In genomic region chr9:65304300-65304699, GRCm38 (mm10) we compare ENCODE assay signal across 23 mouse cellular contexts. TPM values are rescaled to one million over a fixed set of nuclear protein-coding genes. Genes with fewer than 3 reads are reported as not detected.
DNase-seq lines count a peak whose midpoint lies in the region; ATAC-seq and TF ChIP-seq lines count a peak whose summit lies in the region.
"Had no signal": no experiment of that assay in that cellular context is flagged by ENCODE, and none has a peak within 500 bp of the region (broad histone marks: within the 10 kb centered on the region; RNA-seq: fewer than 3 reads in every experiment).

No protein-coding gene starts in this region.

- H3K9me3 ChIP-seq in kidney, embryonic 15.5 days (replicated peaks), result no peaks in the 10 kb centered on the region
- no peaks in the 10 kb centered on the region for H3K9me3 ChIP-seq in liver, postnatal 0 days (ENCODE audit: low read length)
- no peaks in the 10 kb centered on the region for H3K9me3 ChIP-seq in liver, embryonic 11.5 days (ENCODE audit: control insufficient read depth, low read length)
- H3K9me3 ChIP-seq: forebrain, embryonic 10.5 days; heart, embryonic 13.5 days; limb, embryonic 13.5 days; midbrain, embryonic 13.5 days had no signal

- peak; percentile 53 to 72 for DNase-seq in kidney, adult 8-10 months
- DNase-seq in liver, postnatal 0 days, result no peak
- no peak for DNase-seq in liver, embryonic 11.5 days (ENCODE audit: low spot score)
- DNase-seq in kidney, postnatal 14 days, result peak; percentile 76
- no peak for DNase-seq in frontal cortex, adult 2 months (ENCODE audit: extremely low spot score in 1 of 2, low spot score in 1 of 2)
- DNase-seq in frontal cortex, postnatal 36 days (ENCODE audit: low spot score in 2 of 2), result no peak
- DNase-seq: adrenal gland, postnatal 10 days; cerebellum, adult 18-20 months; cerebellum, postnatal 14 days; forebrain, postnatal 0 days; heart, postnatal 14 days; lung, postnatal 14 days; right cerebral cortex, postnatal 25 days; thymus, postnatal 14 days had no signal

- TF ChIP-seq EP300 in liver, postnatal 0 days (IDR thresholded peaks at IDR 0.05; ENCODE audit: low read depth), result peak; percentile 66

- no peaks in the 10 kb centered on the region for H3K4me1 ChIP-seq in kidney, embryonic 15.5 days
- peaks cover 12% of the 10 kb centered on the region for H3K4me1 ChIP-seq in liver, postnatal 0 days (ENCODE audit: insufficient read depth)
- H3K4me1 ChIP-seq in liver, embryonic 11.5 days (replicated peaks; ENCODE audit: control insufficient read depth, insufficient read depth, low read length), result no peaks in the 10 kb centered on the region
- H3K4me1 ChIP-seq: forebrain, embryonic 10.5 days; limb, embryonic 13.5 days; midbrain, embryonic 13.5 days had no signal

- 56% methylated on average over 4 of the region's 4 CpGs for WGBS in kidney, embryonic 15.5 days
- 67% methylated on average over 4 of the region's 4 CpGs for WGBS in liver, postnatal 0 days (ENCODE audit: insufficient replicate concordance)
- 86% methylated on average over 4 of the region's 4 CpGs for WGBS in liver, embryonic 11.5 days

- no peak for TF ChIP-seq CTCF in liver, postnatal 0 days (IDR thresholded peaks at IDR 0.05; ENCODE audit: low read depth)

- H3K36me3 ChIP-seq in kidney, embryonic 15.5 days, result peaks cover 85% of the 10 kb centered on the region
- peaks cover 61% of the 10 kb centered on the region for H3K36me3 ChIP-seq in liver, postnatal 0 days (replicated peaks; ENCODE audit: insufficient read depth, low read length)
- H3K36me3 ChIP-seq in liver, embryonic 11.5 days (ENCODE audit: control insufficient read depth, insufficient read depth, low read length), result peaks cover 27% of the 10 kb centered on the region; the same call in 1 of the 2 replicates

- H3K4me2 ChIP-seq in kidney, embryonic 15.5 days, result no peak overlapping the region
- H3K4me2 ChIP-seq in liver, postnatal 0 days (ENCODE audit: low read depth, low read length), result no peak overlapping the region
- H3K4me2 ChIP-seq in liver, embryonic 11.5 days, result no peak overlapping the region
- H3K4me2 ChIP-seq: heart, embryonic 13.5 days; limb, embryonic 13.5 days; midbrain, embryonic 13.5 days had no signal

- no peak overlapping the region for H3K27ac ChIP-seq in kidney, embryonic 15.5 days
- peak overlapping the region; percentile 89 for H3K27ac ChIP-seq in liver, postnatal 0 days (ENCODE audit: low read depth)
- H3K27ac ChIP-seq in liver, embryonic 11.5 days (ENCODE audit: low read depth, low read length), result no peak overlapping the region
- H3K27ac ChIP-seq: forebrain, embryonic 10.5 days; heart, embryonic 13.5 days; hindbrain, postnatal 0 days; limb, embryonic 13.5 days; midbrain, embryonic 13.5 days had no signal

- no peak overlapping the region for H3K4me3 ChIP-seq in kidney, embryonic 15.5 days (replicated peaks)
- no peak overlapping the region for H3K4me3 ChIP-seq in liver, postnatal 0 days (ENCODE audit: low read depth, low read length)
- no peak overlapping the region for H3K4me3 ChIP-seq in liver, embryonic 11.5 days (ENCODE audit: low read depth, low read length)
- H3K4me3 ChIP-seq: forebrain, embryonic 10.5 days; heart, embryonic 13.5 days; limb, embryonic 13.5 days; midbrain, embryonic 13.5 days had no signal

- no peak overlapping the region for H3K9ac ChIP-seq in kidney, embryonic 15.5 days
- no peak overlapping the region for H3K9ac ChIP-seq in liver, postnatal 0 days (replicated peaks)
- H3K9ac ChIP-seq in liver, embryonic 11.5 days (ENCODE audit: low read depth, low read length), result no peak overlapping the region
- H3K9ac ChIP-seq: forebrain, postnatal 0 days; heart, embryonic 13.5 days; limb, embryonic 13.5 days; midbrain, embryonic 13.5 days had no signal

- H3K27me3 ChIP-seq in kidney, embryonic 15.5 days, result no peaks in the 10 kb centered on the region
- H3K27me3 ChIP-seq in liver, postnatal 0 days (ENCODE audit: insufficient read depth, low read length), result no peaks in the 10 kb centered on the region
- no peaks in the 10 kb centered on the region for H3K27me3 ChIP-seq in liver, embryonic 11.5 days (replicated peaks; ENCODE audit: control insufficient read depth, insufficient read depth, low read length)
- H3K27me3 ChIP-seq: heart, embryonic 13.5 days; limb, embryonic 13.5 days; midbrain, embryonic 13.5 days had no signal

- ATAC-seq in kidney, embryonic 15.5 days (replicated peaks; ENCODE audit: low FRiP score), result no peak
- peak; percentile 66 for ATAC-seq in liver, postnatal 0 days
- no peak for ATAC-seq in liver, embryonic 11.5 days (replicated peaks; ENCODE audit: low FRiP score)
- ATAC-seq: activated CD4-positive, CD25-positive, alpha-beta regulatory T cell, adult 4 months; forebrain, postnatal 0 days; hindbrain, postnatal 0 days; intestine, embryonic 16.5 days; midbrain, embryonic 13.5 days had no signal

RNA-seq across cellular contexts. Expression of gene Clpx, which starts 10.2 kb away (rescaled TPM):
- polyA plus RNA-seq in kidney, embryonic 15.5 days (2015; fragmentation: Nextera tagmentation; extraction: Ambion mirVana), result 50.6 and 53.5 TPM in 2 replicates
- polyA plus RNA-seq in liver, postnatal 0 days (2015; fragmentation: Nextera tagmentation; extraction: Ambion mirVana), result 109 and 119 TPM in 2 replicates
- 49.3 and 54.5 TPM in 2 replicates for polyA plus RNA-seq in liver, embryonic 11.5 days (2014; fragmentation: Nextera tagmentation; extraction: Ambion mirVana)
- polyA plus RNA-seq in frontal cortex, adult 2 months (2012; rRNA removed), result 19.1 and 22.2 TPM in 2 replicates

RNA-seq across cellular contexts. Expression of gene Cilp, which starts 39.3 kb away (rescaled TPM):
- polyA plus RNA-seq in kidney, embryonic 15.5 days (2015; fragmentation: Nextera tagmentation; extraction: Ambion mirVana), result 0.66 and 1.1 TPM in 2 replicates
- polyA plus RNA-seq in liver, postnatal 0 days (2015; fragmentation: Nextera tagmentation; extraction: Ambion mirVana), result 0.06 and 0.08 TPM in 2 replicates
- polyA plus RNA-seq in liver, embryonic 11.5 days (2014; fragmentation: Nextera tagmentation; extraction: Ambion mirVana), result 0.07 and 0.12 TPM in 2 replicates
- polyA plus RNA-seq in frontal cortex, adult 2 months (2012; rRNA removed), result 0.08 TPM in 2 replicates
- polyA plus RNA-seq: activated CD4-positive, CD25-positive, alpha-beta regulatory T cell, adult 4 months; forebrain, embryonic 10.5 days; heart, embryonic 13.5 days had no signal

RNA-seq across cellular contexts. Expression of gene Pdcd7, which starts 41.6 kb away (rescaled TPM):
- polyA plus RNA-seq in kidney, embryonic 15.5 days (2015; fragmentation: Nextera tagmentation; extraction: Ambion mirVana), result 9.2 and 9.8 TPM in 2 replicates
- 4.0 and 4.4 TPM in 2 replicates for polyA plus RNA-seq in liver, postnatal 0 days (2015; fragmentation: Nextera tagmentation; extraction: Ambion mirVana)
- polyA plus RNA-seq in liver, embryonic 11.5 days (2014; fragmentation: Nextera tagmentation; extraction: Ambion mirVana), result 10.5 and 10.6 TPM in 2 replicates
- 16.8 and 16.9 TPM in 2 replicates for polyA plus RNA-seq in frontal cortex, adult 2 months (2012; rRNA removed)

RNA-seq across cellular contexts. Expression of gene Ubap1l, which starts 56.5 kb away (rescaled TPM):
- 0.14 and 0.31 TPM in 2 replicates for polyA plus RNA-seq in kidney, embryonic 15.5 days (2015; fragmentation: Nextera tagmentation; extraction: Ambion mirVana)
- polyA plus RNA-seq in liver, postnatal 0 days (2015; fragmentation: Nextera tagmentation; extraction: Ambion mirVana), result not detected in 2 replicates
- 0.19 and 0.30 TPM in 2 replicates for polyA plus RNA-seq in liver, embryonic 11.5 days (2014; fragmentation: Nextera tagmentation; extraction: Ambion mirVana)
- 4.6 and 4.9 TPM in 2 replicates for polyA plus RNA-seq in frontal cortex, adult 2 months (2012; rRNA removed)
- polyA plus RNA-seq: activated CD4-positive, CD25-positive, alpha-beta regulatory T cell, adult 4 months; embryonic facial prominence, embryonic 11.5 days; heart, embryonic 13.5 days had no signal

Comparison
In these comparisons a context has a peak if more than half of its experiments do, and no peak if none do; other contexts are left out.
1. DNase-seq: peak in kidney, adult 8-10 months (2 of 2) and kidney, postnatal 14 days (single experiment); none in liver, postnatal 0 days (single experiment), liver, embryonic 11.5 days (single experiment), frontal cortex, adult 2 months (0 of 2) and frontal cortex, postnatal 36 days (0 of 2).